Mouse (Mus musculus): Measurements from ENCODE around the gene Rrp1. TPM values are rescaled to one million over a fixed set of nuclear protein-coding genes. Genes with fewer than 3 reads are reported as not detected.
A peak's percentile ranks its signal among the peaks of the same experiment; 100 is the strongest.

The Rrp1 gene
- polyA plus RNA-seq, 1 experiment from 2014 or later, result 316 TPM

GRCm38 (mm10) chr10:78396625-78396885 lies 16.3 kb downstream of the Rrp1 start:
- WGBS, result 62% methylated on average over 4 of the region's 4 CpGs
- Histone ChIP-seq H3K4me3 (replicated peaks) (no peak overlapping the region), H3K27me3 (peaks cover 10% of the 10 kb centered on the region), H3K9me3 (replicated peaks) (no peaks in the 10 kb centered on the region), H3K4me1 (peaks cover 40% of the 10 kb centered on the region), H3K27ac (no peak overlapping the region), H3K4me2 (no peak overlapping the region), H3K9ac (no peak overlapping the region), H3K36me3 (peaks cover 18% of the 10 kb centered on the region)
- no peak for ATAC-seq (replicated peaks; ENCODE audit: low FRiP score)

GRCm38 (mm10) chr10:78395819-78396624 lies 16.8 kb downstream of the Rrp1 start:
- H3K4me3 ChIP-seq (replicated peaks), result no peak overlapping the region
- H3K36me3 ChIP-seq, result peaks cover 13% of the 10 kb centered on the region
- peak; percentile 41; the same call in 1 of the 2 replicates for ATAC-seq (replicated peaks; ENCODE audit: low FRiP score)
- peaks cover 15% of the 10 kb centered on the region for H3K27me3 ChIP-seq
- H3K9me3 ChIP-seq (replicated peaks), result no peaks in the 10 kb centered on the region
- no peak overlapping the region for H3K4me2 ChIP-seq
- 6% methylated on average over 17 of the region's 17 CpGs for whole genome bisulfite sequencing
- H3K27ac ChIP-seq, result no peak overlapping the region
- H3K4me1 ChIP-seq, result peaks cover 42% of the 10 kb centered on the region
- no peak overlapping the region for H3K9ac ChIP-seq

DNA sequence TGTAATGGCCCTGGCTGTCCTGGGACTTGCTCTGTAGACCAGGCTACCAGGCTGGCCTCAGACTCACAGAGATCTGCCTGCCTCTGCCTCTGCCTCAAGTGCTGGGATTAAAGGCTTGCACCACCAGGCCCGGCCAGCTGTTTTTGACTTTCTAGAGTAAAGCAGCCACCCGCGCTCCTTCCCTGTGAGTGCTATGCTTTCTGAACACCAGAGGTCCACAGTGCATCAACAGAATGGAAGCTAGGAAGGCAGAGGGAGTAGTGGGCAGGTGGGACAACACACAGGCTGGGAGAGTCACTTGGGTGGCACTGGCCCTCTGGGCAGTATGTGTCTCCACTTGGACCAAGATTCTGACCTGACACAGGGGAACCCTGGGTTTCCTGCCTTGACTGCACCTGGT lies 17.5 kb downstream of the Rrp1 start:
- Histone ChIP-seq H3K9me3 (replicated peaks) (no peaks in the 10 kb centered on the region), H3K36me3 (peaks cover 6% of the 10 kb centered on the region), H3K9ac (no peak overlapping the region), H3K27ac (no peak overlapping the region), H3K4me2 (no peak overlapping the region), H3K4me1 (peaks cover 43% of the 10 kb centered on the region), H3K27me3 (peaks cover 22% of the 10 kb centered on the region), H3K4me3 (replicated peaks) (no peak overlapping the region)
- no peak for ATAC-seq (replicated peaks; ENCODE audit: low FRiP score)
- 81% methylated on average over 3 of the region's 3 CpGs for WGBS

- Histone ChIP-seq H3K4me2 (peak overlapping the region; percentile 38), H3K4me1 (peaks cover 28% of the 10 kb centered on the region), H3K4me3 (replicated peaks) (no peak overlapping the region), H3K9me3 (replicated peaks) (no peaks in the 10 kb centered on the region), H3K9ac (no peak overlapping the region), H3K27ac (no peak overlapping the region), H3K36me3 (no peaks in the 10 kb centered on the region), H3K27me3 (peaks cover 42% of the 10 kb centered on the region)
- WGBS, result 2% methylated on average over 18 of the region's 18 CpGs
- ATAC-seq (replicated peaks; ENCODE audit: low FRiP score), result peak; percentile 43; the same call in 1 of the 2 replicates
These were observed 20.8 kb downstream of the Rrp1 start for GRCm38 (mm10) chr10:78392072-78392471.

- Histone ChIP-seq H3K4me3 (replicated peaks) (no peak overlapping the region), H3K4me1 (peaks cover 22% of the 10 kb centered on the region), H3K36me3 (no peaks in the 10 kb centered on the region), H3K27ac (no peak overlapping the region), H3K9ac (no peak overlapping the region), H3K4me2 (no peak overlapping the region), H3K27me3 (peaks cover 42% of the 10 kb centered on the region), H3K9me3 (replicated peaks) (no peaks in the 10 kb centered on the region)
- 20% methylated on average over 4 of the region's 4 CpGs for WGBS
- no peak for ATAC-seq (replicated peaks; ENCODE audit: low FRiP score)
These were observed 21.8 kb downstream of the Rrp1 start for GRCm38 (mm10) chr10:78390982-78391470.

- Histone ChIP-seq H3K4me1 (peaks cover 19% of the 10 kb centered on the region), H3K9me3 (replicated peaks) (no peaks in the 10 kb centered on the region), H3K27ac (no peak overlapping the region), H3K4me2 (no peak overlapping the region), H3K9ac (no peak overlapping the region), H3K4me3 (replicated peaks) (no peak overlapping the region), H3K27me3 (peaks cover 42% of the 10 kb centered on the region), H3K36me3 (no peaks in the 10 kb centered on the region)
- 42% methylated on average over 20 of the region's 20 CpGs for WGBS
- no peak for ATAC-seq (replicated peaks; ENCODE audit: low FRiP score)
These were observed 24.4 kb downstream of the Rrp1 start for GRCm38 (mm10) chr10:78388216-78388980.

- 59% methylated on average over 5 of the region's 5 CpGs for whole genome bisulfite sequencing
- Histone ChIP-seq H3K9me3 (replicated peaks) (no peaks in the 10 kb centered on the region), H3K4me1 (peaks cover 4% of the 10 kb centered on the region), H3K4me2 (no peak overlapping the region), H3K27me3 (peaks cover 21% of the 10 kb centered on the region), H3K9ac (no peak overlapping the region), H3K27ac (no peak overlapping the region), H3K36me3 (no peaks in the 10 kb centered on the region), H3K4me3 (replicated peaks) (no peak overlapping the region)
- ATAC-seq (replicated peaks; ENCODE audit: low FRiP score), result no peak
These were observed 27.3 kb downstream of the Rrp1 start for GRCm38 (mm10) chr10:78385520-78385919.

DNA sequence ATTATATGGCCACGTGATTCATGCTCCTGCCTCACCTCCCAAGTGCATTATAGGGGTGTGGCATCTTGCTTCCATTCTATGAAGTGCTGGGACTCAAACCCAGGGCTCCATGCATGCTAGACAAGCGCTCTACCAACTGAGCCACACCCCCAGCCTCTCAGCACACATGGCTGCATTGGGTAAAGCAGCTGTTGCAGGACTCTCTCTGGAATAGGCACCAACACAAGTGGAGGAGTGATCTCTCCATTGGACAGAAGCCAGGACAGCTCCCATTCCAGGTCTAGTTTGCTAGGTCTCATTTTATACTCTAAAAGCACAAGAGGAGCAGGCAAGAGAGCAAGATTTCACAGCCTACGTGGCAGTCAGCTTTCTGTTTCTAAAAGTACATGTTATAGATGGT lies 29.3 kb downstream of the Rrp1 start:
- Histone ChIP-seq H3K9ac (no peak overlapping the region), H3K4me3 (replicated peaks) (no peak overlapping the region), H3K9me3 (replicated peaks) (no peaks in the 10 kb centered on the region), H3K4me2 (no peak overlapping the region), H3K27me3 (peaks cover 3% of the 10 kb centered on the region; the same call in 1 of the 2 replicates), H3K36me3 (no peaks in the 10 kb centered on the region), H3K4me1 (peaks cover 3% of the 10 kb centered on the region; the same call in 1 of the 2 replicates), H3K27ac (no peak overlapping the region)
- WGBS, result 76% methylated on average over 3 of the region's 3 CpGs
- no peak for ATAC-seq (replicated peaks; ENCODE audit: low FRiP score)

- Histone ChIP-seq H3K4me2 (no peak overlapping the region), H3K27ac (no peak overlapping the region), H3K27me3 (no peaks in the 10 kb centered on the region), H3K4me3 (replicated peaks) (no peak overlapping the region), H3K9me3 (replicated peaks) (no peaks in the 10 kb centered on the region), H3K4me1 (no peaks in the 10 kb centered on the region), H3K9ac (no peak overlapping the region), H3K36me3 (no peaks in the 10 kb centered on the region)
- no peak for ATAC-seq (replicated peaks; ENCODE audit: low FRiP score)
- WGBS, result 96% methylated on average over 7 of the region's 7 CpGs
These were observed 34.3 kb downstream of the Rrp1 start for GRCm38 (mm10) chr10:78378516-78378915.

DNA sequence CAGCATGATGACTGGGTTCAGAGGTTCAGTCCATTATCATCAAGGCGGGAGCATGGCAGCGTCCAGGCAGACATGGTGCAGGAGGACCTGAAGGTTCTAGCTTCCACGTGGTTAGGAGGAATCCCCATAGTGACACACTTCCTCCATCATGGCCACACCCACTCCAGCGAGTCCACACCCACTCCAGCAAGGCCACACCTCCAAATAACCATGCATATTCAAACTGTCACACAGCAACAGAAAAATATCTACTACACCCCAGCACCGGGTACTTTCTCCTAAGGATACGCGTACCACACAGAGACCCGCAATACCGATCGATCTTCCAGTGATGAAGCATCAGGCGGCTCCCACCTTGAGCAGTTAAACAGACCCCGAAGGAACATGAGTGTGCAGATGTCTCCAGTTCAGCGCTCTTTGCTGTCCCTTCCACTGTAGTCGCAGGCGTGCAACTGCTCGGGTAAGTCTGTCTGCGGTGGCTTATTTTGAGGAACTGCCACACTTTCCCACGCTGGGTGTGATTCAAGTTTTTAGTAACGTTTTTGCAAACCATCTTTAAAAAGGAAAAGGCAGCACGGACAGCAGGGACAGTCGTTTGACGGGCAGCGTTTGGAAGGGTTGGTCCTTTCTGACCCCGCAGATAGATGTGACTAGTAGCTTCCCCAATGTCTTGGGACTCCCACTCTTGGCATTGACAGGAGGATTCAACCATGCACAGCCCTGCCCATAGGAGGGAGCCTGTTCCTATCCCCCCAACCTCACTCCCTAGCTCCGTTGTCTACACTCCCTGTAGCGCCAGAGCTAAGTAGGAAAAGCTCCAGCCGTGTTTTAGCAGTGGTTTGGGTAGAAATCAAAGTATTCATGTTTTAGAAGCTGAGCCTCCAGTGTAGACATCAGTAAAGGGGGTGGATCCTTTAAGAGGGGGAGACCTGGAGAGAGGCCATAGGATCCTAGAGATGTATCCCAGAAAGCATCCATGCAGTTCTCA lies 39.9 kb downstream of the Rrp1 start:
- 69% methylated on average over 27 of the region's 27 CpGs for WGBS
- H3K9ac ChIP-seq, result no peak overlapping the region
- no peak overlapping the region for H3K27ac ChIP-seq
- H3K9me3 ChIP-seq (replicated peaks), result no peaks in the 10 kb centered on the region
- H3K4me1 ChIP-seq, result 0 out of 2 replicates have a peak, but pooled peaks cover 9% of the 10 kb centered on the region
- H3K36me3 ChIP-seq, result no peaks in the 10 kb centered on the region
- no peak for ATAC-seq (replicated peaks; ENCODE audit: low FRiP score)
- H3K4me2 ChIP-seq, result no peak overlapping the region
- H3K27me3 ChIP-seq, result no peaks in the 10 kb centered on the region
- no peak overlapping the region for H3K4me3 ChIP-seq (replicated peaks)

- ATAC-seq (replicated peaks; ENCODE audit: low FRiP score), result no peak
These were observed 41.1 kb downstream of the Rrp1 start for GRCm38 (mm10) chr10:78371746-78372145.

More at GRCm38 (mm10) chr10:78371746-78372145, 41.1 kb downstream of the Rrp1 start:
- H3K27ac ChIP-seq, result no peak overlapping the region
- peaks cover 10% of the 10 kb centered on the region for H3K4me1 ChIP-seq
- H3K27me3 ChIP-seq, result no peaks in the 10 kb centered on the region
- no peaks in the 10 kb centered on the region for H3K36me3 ChIP-seq
- no peaks in the 10 kb centered on the region for H3K9me3 ChIP-seq (replicated peaks)
- no peak overlapping the region for H3K4me2 ChIP-seq
- H3K9ac ChIP-seq, result no peak overlapping the region
- no peak overlapping the region for H3K4me3 ChIP-seq (replicated peaks)
- WGBS, result 82% methylated on average over 6 of the region's 6 CpGs

Data from kidney, embryonic 15.5 days (tissue).